Mouse (Mus musculus): ENCODE measurements at regions not wholly inside any gene's neighbourhood (a gene's known extent, or its start where the extent isn't known, plus 50 kb on each side); places are given as distances from the start of the nearest gene placed in this dataset.

DNA sequence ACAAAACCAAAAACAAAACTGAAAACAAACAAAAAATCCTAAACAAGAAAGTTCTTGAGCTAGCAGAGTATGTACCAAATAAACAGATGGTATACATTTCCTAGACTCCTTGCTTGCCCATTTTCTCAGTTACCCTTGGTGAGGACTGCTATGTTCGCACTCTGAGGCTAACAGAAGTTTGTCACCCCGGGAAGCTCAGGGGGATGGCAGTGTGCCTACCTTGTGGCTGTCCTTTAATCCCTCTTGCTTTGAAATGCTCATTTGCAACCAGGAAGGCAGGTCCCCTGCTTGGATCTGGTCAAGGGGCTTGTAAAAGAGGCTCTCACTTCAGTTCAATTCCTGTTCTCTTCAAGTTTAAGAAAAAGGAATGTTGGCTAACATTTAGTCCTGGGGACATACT lies 462.4 kb downstream of the Gja1 start:
- TF ChIP-seq CTCF (IDR thresholded peaks at IDR 0.05) (no peak), POLR2A (IDR thresholded peaks at IDR 0.05; ENCODE audit: insufficient read depth, low read depth, low read length) (no peak)
